Mouse (Mus musculus): ENCODE results near the gene 2310011J03Rik. TPM values are rescaled to one million over a fixed set of nuclear protein-coding genes. Genes with fewer than 3 reads are reported as not detected.

Gene 2310011J03Rik
- total RNA-seq, 2 experiments from 2014 or later, result 26.3 to 26.9 TPM

- H3K4me3 ChIP-seq, result no peak overlapping the region
- H3K27ac ChIP-seq, result no peak overlapping the region
- TF ChIP-seq CTCF (IDR thresholded peaks at IDR 0.05), result no peak
- DNase-seq (ENCODE audit: extremely low spot score in 1 of 2, low spot score in 2 of 2), result no peak
- intact Hi-C loops (cut with DNase I), result no loop called here
These were observed 8.8 kb downstream of the 2310011J03Rik start for GRCm38 (mm10) chr10:80311560-80311959.

GRCm38 (mm10) chr10:80304862-80305261 is 15.5 kb downstream of the 2310011J03Rik start:
- no peak for DNase-seq (ENCODE audit: extremely low spot score in 1 of 2, low spot score in 2 of 2)
- Histone ChIP-seq H3K4me3 (no peak overlapping the region), H3K27ac (no peak overlapping the region)
- intact Hi-C loops (cut with DNase I), result no loop called here
- no peak for TF ChIP-seq CTCF (IDR thresholded peaks at IDR 0.05)

- intact Hi-C loops (cut with DNase I), result no loop called here
These were observed 15.9 kb downstream of the 2310011J03Rik start for GRCm38 (mm10) chr10:80304458-80304857.

GRCm38 (mm10) chr10:80302471-80302881 is 17.9 kb downstream of the 2310011J03Rik start:
- TF ChIP-seq CTCF (IDR thresholded peaks at IDR 0.05), result no peak
- intact Hi-C loops (cut with DNase I), result no loop called here

More at GRCm38 (mm10) chr10:80304458-80304857, 15.9 kb downstream of the 2310011J03Rik start:
- DNase-seq (ENCODE audit: extremely low spot score in 1 of 2, low spot score in 2 of 2), result no peak
- Histone ChIP-seq H3K4me3 (no peak overlapping the region), H3K27ac (no peak overlapping the region)
- no peak for TF ChIP-seq CTCF (IDR thresholded peaks at IDR 0.05)

GRCm38 (mm10) chr10:80302082-80302355 is 18.3 kb downstream of the 2310011J03Rik start:
- Histone ChIP-seq H3K27ac (peak overlapping the region; percentile 72), H3K4me3 (peak overlapping the region; percentile 78; the same call in 1 of the 2 replicates)
- DNase-seq (ENCODE audit: extremely low spot score in 1 of 2, low spot score in 2 of 2), result no peak
- TF ChIP-seq CTCF (IDR thresholded peaks at IDR 0.05), result no peak
- intact Hi-C loops (cut with DNase I), result no loop called here

More at GRCm38 (mm10) chr10:80302471-80302881, 17.9 kb downstream of the 2310011J03Rik start:
- Histone ChIP-seq H3K4me3 (no peak overlapping the region), H3K27ac (peak overlapping the region; percentile 72)
- peak in 1 of 2 experiments; percentile 30 for DNase-seq (ENCODE audit: extremely low spot score in 1 of 2, low spot score in 2 of 2)

- TF ChIP-seq CTCF (IDR thresholded peaks at IDR 0.05), result no peak
- intact Hi-C loops (cut with DNase I), result no loop called here
- DNase-seq (ENCODE audit: extremely low spot score in 1 of 2, low spot score in 2 of 2), result no peak
- Histone ChIP-seq H3K27ac (peak overlapping the region; percentile 72), H3K4me3 (peak overlapping the region; percentile 78)
These were observed 18.9 kb downstream of the 2310011J03Rik start for GRCm38 (mm10) chr10:80301256-80302081.

GRCm38 (mm10) chr10:80300672-80301181 is 19.6 kb downstream of the 2310011J03Rik start:
- TF ChIP-seq CTCF (IDR thresholded peaks at IDR 0.05), result no peak
- peak in 1 of 2 experiments; percentile 33 for DNase-seq (ENCODE audit: extremely low spot score in 1 of 2, low spot score in 2 of 2)
- intact Hi-C loops (cut with DNase I), result no loop called here

GRCm38 (mm10) chr10:80299824-80300223 is 20.5 kb downstream of the 2310011J03Rik start:
- DNase-seq (ENCODE audit: extremely low spot score in 1 of 2, low spot score in 2 of 2), result no peak
- intact Hi-C loops (cut with DNase I), result no loop called here
- TF ChIP-seq CTCF (IDR thresholded peaks at IDR 0.05), result no peak
- H3K27ac ChIP-seq, result peak overlapping the region; percentile 94
- peak overlapping the region; percentile 78 for H3K4me3 ChIP-seq

More at GRCm38 (mm10) chr10:80300672-80301181, 19.6 kb downstream of the 2310011J03Rik start:
- peak overlapping the region; percentile 94; the same call in 1 of the 2 replicates for H3K27ac ChIP-seq
- H3K4me3 ChIP-seq, result peak overlapping the region; percentile 78

- peak overlapping the region; percentile 78 for H3K4me3 ChIP-seq
- intact Hi-C loops (cut with DNase I), result no loop called here
These were observed 21.0 kb downstream of the 2310011J03Rik start for GRCm38 (mm10) chr10:80299301-80299700.

GRCm38 (mm10) chr10:80298571-80299281 is 21.6 kb downstream of the 2310011J03Rik start:
- peak; percentile 92 to 93 for DNase-seq (ENCODE audit: extremely low spot score in 1 of 2, low spot score in 2 of 2)
- Histone ChIP-seq H3K4me3 (peak overlapping the region; percentile 78), H3K27ac (peak overlapping the region; percentile 94)
- TF ChIP-seq CTCF (IDR thresholded peaks at IDR 0.05), result no peak
- intact Hi-C loops (cut with DNase I), result no loop called here

More at GRCm38 (mm10) chr10:80299301-80299700, 21.0 kb downstream of the 2310011J03Rik start:
- TF ChIP-seq CTCF (IDR thresholded peaks at IDR 0.05), result no peak
- H3K27ac ChIP-seq, result peak overlapping the region; percentile 94
- DNase-seq (ENCODE audit: extremely low spot score in 1 of 2, low spot score in 2 of 2), result no peak

GRCm38 (mm10) chr10:80297526-80298133 is 22.7 kb downstream of the 2310011J03Rik start:
- intact Hi-C loops (cut with DNase I), result no loop called here
- no peak for TF ChIP-seq CTCF (IDR thresholded peaks at IDR 0.05)
- DNase-seq (ENCODE audit: extremely low spot score in 1 of 2, low spot score in 2 of 2), result no peak
- Histone ChIP-seq H3K4me3 (peak overlapping the region; percentile 62), H3K27ac (peak overlapping the region; percentile 94)
